Mouse (Mus musculus) right cerebral cortex, postnatal 36 days (tissue): ENCODE data around the gene Tmem169.

ENCODE experiments used
- DNase-seq, 2 experiments: peaks; one replicate each; pipeline ENCODE4 v3.0.0; 2022; ENCODE audit warnings: low spot score in 2 of 2, mixed read lengths in 1 of 2

The Tmem169 gene

GRCm38 (mm10) chr1:72323248-72323647 is 39.1 kb downstream of the Tmem169 start:
- no peak for DNase-seq

DNA sequence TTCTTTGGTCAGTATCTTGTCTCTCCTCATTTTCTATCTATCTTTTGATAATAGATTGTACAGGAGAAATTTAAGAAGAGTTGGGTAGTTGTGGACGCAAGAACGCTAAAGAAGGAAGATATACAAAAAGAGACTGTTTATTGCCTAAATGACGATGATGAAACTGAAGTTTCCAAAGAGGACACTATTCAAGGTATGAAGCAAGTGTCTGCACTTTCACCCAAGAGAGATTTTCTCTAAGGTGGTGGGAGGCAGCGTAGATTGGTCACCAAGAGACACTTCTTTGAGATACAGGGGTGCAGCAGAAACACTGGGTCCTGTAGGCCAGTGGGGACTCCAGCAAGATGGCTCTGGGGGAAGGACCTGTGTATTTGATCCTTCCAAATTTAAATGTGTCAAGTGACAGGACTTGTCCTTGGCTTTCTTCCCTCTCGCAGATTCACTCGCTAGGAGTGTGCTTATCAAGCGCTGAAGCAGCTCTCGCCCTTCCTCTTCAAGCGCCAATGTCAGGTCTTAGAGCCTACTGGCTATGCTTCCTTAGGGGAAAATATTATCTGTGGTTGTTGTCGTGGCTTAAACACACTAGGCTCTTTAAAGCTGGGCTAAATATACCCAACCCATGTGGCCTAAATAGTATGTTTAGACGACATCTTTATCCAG is 42.1 kb downstream of the Tmem169 start:
- DNase-seq, result no peak

GRCm38 (mm10) chr1:72334807-72335206 is 50.6 kb downstream of the Tmem169 start:
- no peak for DNase-seq

DNA sequence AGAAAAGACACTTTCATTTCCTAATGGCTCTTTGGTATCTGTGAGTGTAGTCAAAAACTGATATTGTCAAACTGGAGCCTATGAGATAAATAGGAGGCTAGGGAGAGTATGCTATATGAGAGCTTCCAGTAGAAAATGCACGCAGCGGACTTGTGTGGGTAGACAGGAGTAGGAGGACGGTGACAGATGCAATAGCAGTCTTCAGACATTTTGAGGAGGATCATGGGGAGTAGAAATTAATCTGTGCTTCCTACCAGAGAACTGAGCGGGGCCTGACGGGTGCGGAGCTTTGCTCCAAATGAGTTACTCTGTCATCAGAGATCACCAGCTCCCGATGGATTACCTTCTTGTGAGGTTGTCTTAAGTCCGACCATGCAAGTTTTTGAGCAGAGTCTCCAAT is 52.6 kb downstream of the Tmem169 start:
- peak; percentile 19 to 49 for DNase-seq

- no peak for DNase-seq
These were observed 54.2 kb downstream of the Tmem169 start for GRCm38 (mm10) chr1:72338341-72338740.

DNA sequence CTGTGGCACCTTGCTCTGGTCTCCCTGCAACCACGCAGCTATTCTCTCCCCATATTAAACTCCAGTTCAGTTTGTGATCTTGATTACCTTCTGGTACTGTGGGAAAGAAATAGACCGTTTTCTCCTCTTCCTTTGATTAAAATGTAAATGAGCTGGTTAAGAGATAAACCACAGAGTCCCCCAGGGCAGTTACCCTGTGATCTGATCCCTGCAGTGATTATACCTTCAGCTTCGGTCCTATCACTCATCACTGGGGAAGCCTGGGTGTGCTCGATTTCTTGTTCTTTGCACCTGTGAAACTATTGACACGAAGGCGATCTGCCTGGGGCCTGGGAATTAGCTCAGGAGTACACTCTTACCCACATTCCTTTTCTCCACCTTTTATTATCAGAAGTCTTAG is 63.7 kb downstream of the Tmem169 start:
- no peak for DNase-seq
